Mouse (Mus musculus) forebrain, embryonic 13.5 days (tissue): Measurements from ENCODE around the gene Fbrsl1. TPM values are rescaled to one million over a fixed set of nuclear protein-coding genes. Genes with fewer than 3 reads are reported as not detected.

Experiments
- ATAC-seq: fragments of 200-750 bp; cut with Nextera tagmentation; 2 replicates; pipeline ENCODE4 v1.8.0; 2017
- H3K27ac ChIP-seq: fragments of 300-500 bp; sonication (generic); 2 replicates; pipeline ENCODE4 v1.5.1; 2015; ENCODE audit warnings: inconsistent platforms, mild to moderate bottlenecking, moderate library complexity
- H3K27me3 ChIP-seq: fragments of 300-500 bp; sonication (generic); 2 replicates; pipeline ENCODE4 v1.6.1; 2015; ENCODE audit warnings: mild to moderate bottlenecking, inconsistent platforms
- H3K36me3 ChIP-seq: fragments of 300-500 bp; sonication (generic); 2 replicates; pipeline ENCODE4 v1.6.1; 2015; ENCODE audit warnings: mild to moderate bottlenecking, inconsistent platforms; ENCODE audit not compliant: poor library complexity, severe bottlenecking
- H3K4me1 ChIP-seq: fragments of 300-500 bp; sonication (generic); 2 replicates; pipeline ENCODE4 v1.6.1; 2015; ENCODE audit warnings: inconsistent platforms
- H3K4me2 ChIP-seq: fragments of 300-500 bp; sonication (generic); 2 replicates; pipeline ENCODE4 v1.6.1; 2015; ENCODE audit warnings: inconsistent platforms, mild to moderate bottlenecking, moderate library complexity
- H3K4me3 ChIP-seq: fragments of 300-500 bp; sonication (generic); 2 replicates; pipeline ENCODE4 v1.5.1; 2015; ENCODE audit warnings: mild to moderate bottlenecking, inconsistent platforms
- H3K9ac ChIP-seq: fragments of 300-500 bp; sonication (generic); 2 replicates; pipeline ENCODE4 v1.6.1; 2015; ENCODE audit warnings: mild to moderate bottlenecking, inconsistent platforms
- H3K9me3 ChIP-seq: fragments of 300-500 bp; sonication (generic); replicated peaks from 2 replicates; pipeline ENCODE4 v1.6.1; 2016; ENCODE audit warnings: inconsistent platforms
- WGBS: fragments of 180-500 bp; shearing (Covaris S2); methylation state at CpG from one replicate; pipeline ENCODE4 v1.1.7; 2015; 5-methylcytosine and 5-hydroxymethylcytosine counted together
- polyA plus RNA-seq: library from polyadenylated mRNA; unstranded; fragments of >200 nt; fragmentation: Nextera tagmentation; extraction: Ambion mirVana; gene quantifications from 2 replicates; pipeline ENCODE4 v1.2.1, GENCODE M21; 2015

The Fbrsl1 gene
- 22.8 and 23.3 TPM in 2 replicates for polyA plus RNA-seq

DNA sequence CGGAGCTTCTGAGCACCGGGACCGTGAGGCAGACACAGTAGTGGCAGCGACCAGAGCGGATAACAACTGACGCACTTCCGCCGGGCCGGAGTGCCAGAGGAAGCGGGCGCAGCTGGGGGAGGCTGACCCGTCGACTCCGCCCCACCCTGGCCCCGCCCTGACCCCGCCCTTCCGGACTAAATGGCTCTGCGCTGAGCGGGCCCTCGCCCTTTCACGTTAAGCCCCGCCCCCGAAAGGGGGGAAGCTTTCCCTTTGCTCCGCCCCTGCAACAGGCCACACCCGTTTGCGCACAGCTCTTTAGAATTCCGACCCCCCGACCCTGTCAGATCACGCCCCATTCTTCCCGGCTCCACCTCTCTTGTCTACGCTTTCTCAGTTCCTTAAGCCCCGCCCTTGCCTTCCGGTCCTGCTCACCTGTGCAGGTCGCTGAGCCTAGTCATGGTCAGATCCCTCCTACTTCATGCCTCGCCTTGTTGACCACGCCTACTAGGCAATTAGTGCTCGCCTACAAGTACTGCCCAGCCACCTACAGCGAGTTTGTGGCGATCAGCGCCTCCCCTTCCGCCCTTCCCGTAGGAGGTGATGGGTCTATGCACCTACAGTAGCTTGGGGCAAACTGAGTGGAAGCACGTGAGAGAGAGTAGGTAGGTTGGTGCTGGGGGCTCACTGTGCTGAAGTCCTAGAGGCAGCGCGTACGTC is at the start of gene Fbrsl1:
Fbrsl1 (minus strand) TSS at position 68 of the 699 bp plus-strand sequence.
- Histone ChIP-seq H3K4me3 (peak within 1 kb of the TSS; percentile 96), H3K4me1 (peaks cover 30% of the 10 kb centered on the region), H3K36me3 (no peaks in the 10 kb centered on the region), H3K27ac (peak within 1 kb of the TSS; percentile 40), H3K9me3 (no peaks in the 10 kb centered on the region), H3K9ac (peak within 1 kb of the TSS; percentile 94), H3K4me2 (peak within 1 kb of the TSS; percentile 97), H3K27me3 (peaks cover 6% of the 10 kb centered on the region; the same call in 1 of the 2 replicates)
- peak; percentile 95 for ATAC-seq
- under 1% methylated on average over 38 of the region's 46 CpGs for WGBS

DNA sequence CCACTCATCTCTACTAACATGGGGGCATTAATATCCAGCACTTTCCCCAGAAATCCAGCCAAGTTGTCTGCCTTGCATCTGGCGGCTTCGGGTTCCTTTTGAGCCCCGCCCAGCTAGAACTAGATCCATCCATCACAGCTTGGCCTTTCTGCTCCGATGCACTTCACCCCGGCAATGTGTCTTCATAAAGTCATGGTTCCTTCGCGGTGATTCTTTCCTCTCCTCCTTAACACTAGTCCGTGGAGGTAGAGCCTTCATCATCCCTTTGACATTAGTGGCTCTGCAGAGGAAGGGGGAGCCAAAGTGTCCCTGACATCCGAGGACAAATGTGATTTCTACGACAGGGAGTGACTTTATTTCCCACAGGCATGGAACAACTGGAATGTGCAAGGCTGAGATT is 49.8 kb upstream of the Fbrsl1 start:
- Histone ChIP-seq H3K4me1 (peaks cover 17% of the 10 kb centered on the region), H3K27me3 (peaks cover 16% of the 10 kb centered on the region), H3K27ac (no peak overlapping the region), H3K4me2 (no peak overlapping the region), H3K9ac (no peak overlapping the region), H3K36me3 (no peaks in the 10 kb centered on the region), H3K4me3 (no peak overlapping the region), H3K9me3 (no peaks in the 10 kb centered on the region)
- ATAC-seq = no peak
- 80% methylated on average over 10 of the region's 10 CpGs for WGBS

DNA sequence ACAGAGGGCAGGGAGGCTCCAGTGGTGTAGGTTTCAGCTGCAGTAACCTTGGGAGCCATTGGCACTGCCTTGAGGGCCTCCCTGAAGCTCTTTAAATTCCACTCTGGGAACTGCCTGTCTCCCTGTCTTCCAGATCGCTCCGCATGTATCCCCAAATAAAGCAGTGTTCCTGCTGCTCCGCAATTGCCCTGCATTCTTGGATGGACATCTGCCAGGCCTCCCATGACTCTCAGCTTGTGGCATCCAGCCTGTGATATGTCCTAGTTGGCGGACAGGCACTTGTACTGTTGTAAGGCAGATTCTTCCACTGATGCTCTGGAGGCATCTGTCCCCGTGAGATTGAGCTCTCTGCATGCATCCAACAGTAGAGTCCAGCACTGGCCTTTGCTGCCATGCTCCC is 49.3 kb upstream of the Fbrsl1 start:
- Histone ChIP-seq H3K4me1 (peaks cover 17% of the 10 kb centered on the region), H3K27ac (no peak overlapping the region), H3K27me3 (peaks cover 16% of the 10 kb centered on the region), H3K4me3 (no peak overlapping the region), H3K36me3 (no peaks in the 10 kb centered on the region), H3K9me3 (no peaks in the 10 kb centered on the region), H3K9ac (no peak overlapping the region), H3K4me2 (no peak overlapping the region)
- WGBS = 80% methylated on average over 5 of the region's 5 CpGs
- ATAC-seq = no peak

DNA sequence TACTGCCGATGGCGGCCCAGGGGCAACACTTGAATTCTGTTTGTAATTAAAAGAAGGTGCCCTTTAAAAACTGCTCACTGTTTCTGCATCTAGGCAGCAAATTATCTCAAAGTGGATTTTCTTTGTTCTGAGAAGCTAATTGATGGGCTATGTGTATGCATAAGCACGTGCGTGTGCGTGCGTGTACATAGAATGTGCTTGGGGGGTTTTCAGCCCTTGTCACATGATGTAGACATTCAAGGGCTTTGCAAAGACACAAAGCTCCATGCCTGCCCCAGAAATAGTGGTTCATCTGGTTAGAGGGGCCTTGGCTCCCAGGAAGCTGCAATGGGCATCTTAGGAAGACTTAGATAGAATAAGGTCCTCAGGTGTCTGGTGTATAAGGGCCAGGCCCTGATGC is 46.7 kb upstream of the Fbrsl1 start:
- H3K4me2 ChIP-seq = no peak overlapping the region
- no peaks in the 10 kb centered on the region for H3K9me3 ChIP-seq
- peaks cover 22% of the 10 kb centered on the region for H3K27me3 ChIP-seq
- H3K4me1 ChIP-seq = peaks cover 13% of the 10 kb centered on the region
- 79% methylated on average over 6 of the region's 6 CpGs for WGBS
- no peak for ATAC-seq
- no peak overlapping the region for H3K27ac ChIP-seq
- H3K36me3 ChIP-seq = no peaks in the 10 kb centered on the region
- no peak overlapping the region for H3K4me3 ChIP-seq
- no peak overlapping the region for H3K9ac ChIP-seq

DNA sequence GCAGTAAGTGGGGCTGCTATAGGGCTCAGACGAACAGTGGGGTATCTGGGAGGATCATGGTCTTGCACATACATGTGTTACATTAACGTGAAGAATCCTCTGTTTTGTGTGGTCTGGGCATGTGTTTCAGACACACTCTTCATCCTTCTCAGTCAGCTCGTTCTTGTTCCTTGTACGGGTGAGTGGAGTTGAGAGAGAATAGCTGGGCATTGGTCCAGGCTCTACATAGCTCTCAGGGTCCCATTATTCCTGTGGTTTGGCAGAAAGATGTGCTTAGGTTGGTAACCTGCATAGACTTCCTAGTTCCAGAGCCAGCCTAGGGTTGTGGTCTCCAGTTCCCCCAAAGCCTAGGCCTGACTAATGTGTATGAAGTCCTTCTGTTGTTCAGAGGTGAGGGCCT is 46.1 kb upstream of the Fbrsl1 start:
- peaks cover 13% of the 10 kb centered on the region for H3K4me1 ChIP-seq
- no peaks in the 10 kb centered on the region for H3K36me3 ChIP-seq
- WGBS = 54% methylated on average over 4 of the region's 4 CpGs
- H3K4me2 ChIP-seq = 0 out of 2 replicates have a peak overlapping the region, but pooled peaks have one; percentile 2
- ATAC-seq = no peak
- H3K9ac ChIP-seq = 0 out of 2 replicates have a peak overlapping the region, but pooled peaks have one; percentile 22
- no peaks in the 10 kb centered on the region for H3K9me3 ChIP-seq
- H3K4me3 ChIP-seq = no peak overlapping the region
- peak overlapping the region; percentile 21; the same call in 1 of the 2 replicates for H3K27ac ChIP-seq
- peaks cover 24% of the 10 kb centered on the region for H3K27me3 ChIP-seq

DNA sequence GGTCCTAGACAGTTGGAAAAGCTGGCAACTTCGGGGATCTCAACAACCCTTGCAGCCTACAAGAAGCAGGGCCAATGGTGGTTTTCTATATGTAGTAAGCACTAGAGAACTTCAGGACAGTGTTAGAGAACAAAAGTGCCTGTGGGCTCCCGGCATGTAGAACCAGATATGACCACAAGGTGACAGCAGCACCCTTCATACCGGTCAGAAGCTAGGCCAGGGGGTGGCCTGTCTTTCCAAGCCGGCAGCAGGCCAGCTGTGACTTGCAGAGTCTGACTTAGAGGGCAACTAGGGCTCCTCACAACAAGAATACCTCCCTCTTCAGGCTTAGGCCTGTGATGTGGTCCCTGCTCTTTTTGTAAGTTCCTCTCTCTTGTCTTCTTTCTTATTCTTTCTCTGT is 45.5 kb upstream of the Fbrsl1 start:
- peaks cover 30% of the 10 kb centered on the region for H3K27me3 ChIP-seq
- H3K9ac ChIP-seq = peak overlapping the region; percentile 22; the same call in 1 of the 2 replicates
- H3K4me3 ChIP-seq = no peak overlapping the region
- peak; percentile 89 for ATAC-seq
- peaks cover 13% of the 10 kb centered on the region for H3K4me1 ChIP-seq
- H3K36me3 ChIP-seq = no peaks in the 10 kb centered on the region
- 6% methylated on average over 4 of the region's 4 CpGs for WGBS
- H3K9me3 ChIP-seq = no peaks in the 10 kb centered on the region
- no peak overlapping the region for H3K27ac ChIP-seq
- 0 out of 2 replicates have a peak overlapping the region, but pooled peaks have one; percentile 2 for H3K4me2 ChIP-seq

DNA sequence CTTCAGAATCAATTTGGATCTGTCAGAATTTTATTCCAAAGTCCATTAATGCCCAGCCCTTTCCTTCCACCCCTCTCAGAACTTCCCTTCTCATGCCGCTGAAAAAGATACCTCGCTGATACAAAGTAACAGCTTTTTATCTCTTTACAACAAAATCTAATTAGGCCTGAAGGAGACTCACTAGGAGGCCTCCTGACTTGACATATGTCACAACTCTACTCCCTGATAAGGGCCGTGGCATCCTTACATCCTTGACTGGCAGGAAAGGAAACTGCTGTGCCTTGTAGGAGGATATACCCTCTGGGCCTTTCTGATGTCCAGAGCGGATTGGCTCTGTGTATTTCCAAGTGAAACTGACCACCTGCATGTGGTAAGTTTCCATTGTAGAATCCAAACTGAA is 41.3 kb upstream of the Fbrsl1 start:
- Histone ChIP-seq H3K9ac (no peak overlapping the region), H3K4me1 (peaks cover 30% of the 10 kb centered on the region), H3K4me3 (no peak overlapping the region), H3K4me2 (no peak overlapping the region), H3K9me3 (no peaks in the 10 kb centered on the region), H3K27ac (no peak overlapping the region), H3K36me3 (no peaks in the 10 kb centered on the region), H3K27me3 (peaks cover 35% of the 10 kb centered on the region)
- WGBS = 55% methylated on average over 4 of the region's 4 CpGs
- no peak for ATAC-seq

DNA sequence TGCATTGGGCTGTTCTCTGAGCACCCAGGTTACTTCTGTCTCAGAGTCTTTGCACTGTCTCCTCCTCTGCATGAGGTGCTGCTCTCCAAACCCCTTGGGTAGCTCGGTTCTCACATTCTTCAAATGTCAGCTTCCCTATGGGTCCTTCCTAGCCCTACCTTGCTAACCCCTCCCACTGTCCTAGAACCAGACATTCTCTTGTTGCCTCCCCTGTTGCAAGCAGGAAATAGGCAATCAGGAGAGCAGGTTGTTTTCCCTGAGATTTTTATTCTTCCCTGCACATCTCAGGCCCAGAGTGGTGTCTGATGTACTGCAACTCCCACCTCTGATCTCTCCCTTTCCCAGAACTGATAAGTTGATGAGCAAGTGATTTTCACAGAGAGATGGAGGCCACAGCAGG is 39.6 kb upstream of the Fbrsl1 start:
- Histone ChIP-seq H3K9me3 (no peaks in the 10 kb centered on the region), H3K9ac (no peak overlapping the region), H3K4me3 (no peak overlapping the region), H3K4me1 (peaks cover 22% of the 10 kb centered on the region), H3K36me3 (no peaks in the 10 kb centered on the region), H3K27me3 (peaks cover 45% of the 10 kb centered on the region), H3K27ac (no peak overlapping the region), H3K4me2 (no peak overlapping the region)
- 67% methylated on average over 1 of the region's 1 CpGs for WGBS
- no peak for ATAC-seq

DNA sequence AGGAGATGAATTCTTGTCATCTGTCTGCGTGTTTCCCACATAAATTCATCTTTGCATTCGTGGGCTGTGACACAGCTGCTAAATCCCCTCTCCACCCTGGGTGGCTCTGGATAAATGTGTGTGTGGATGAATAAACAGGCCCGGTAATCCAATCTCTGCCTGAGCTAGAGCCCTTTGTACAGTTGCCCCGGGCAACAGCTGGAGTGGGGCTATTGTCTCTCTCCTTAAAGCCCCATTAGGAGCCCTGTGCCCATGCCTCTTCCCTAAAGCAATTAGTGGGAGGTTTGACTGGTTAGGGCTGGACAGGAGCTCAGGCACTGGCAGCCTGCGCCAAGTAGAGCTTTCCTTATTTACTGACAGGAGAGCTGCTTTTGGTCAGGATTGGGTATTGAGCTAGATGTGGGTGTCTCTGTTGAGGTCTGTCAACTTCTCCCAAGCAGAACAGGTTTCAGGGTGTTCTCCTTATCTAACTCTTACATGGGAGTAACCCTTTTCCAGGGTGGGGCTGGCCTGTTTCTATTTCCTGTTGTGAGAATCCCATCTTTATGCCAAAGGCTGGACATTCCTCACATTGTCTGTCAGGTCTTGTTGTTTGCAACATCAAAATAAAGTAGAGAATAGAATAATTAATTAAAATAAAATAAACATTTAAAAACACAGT is 38.5 kb upstream of the Fbrsl1 start:
- Histone ChIP-seq H3K27me3 (peaks cover 53% of the 10 kb centered on the region), H3K4me1 (peaks cover 22% of the 10 kb centered on the region), H3K36me3 (no peaks in the 10 kb centered on the region), H3K9ac (no peak overlapping the region; the same call in 1 of the 2 replicates), H3K4me2 (peak overlapping the region; percentile 20; the same call in 1 of the 2 replicates), H3K4me3 (no peak overlapping the region), H3K27ac (peak overlapping the region; percentile 66), H3K9me3 (no peaks in the 10 kb centered on the region)
- 0% methylated on average over 5 of the region's 5 CpGs for WGBS
- ATAC-seq = peak; percentile 93

DNA sequence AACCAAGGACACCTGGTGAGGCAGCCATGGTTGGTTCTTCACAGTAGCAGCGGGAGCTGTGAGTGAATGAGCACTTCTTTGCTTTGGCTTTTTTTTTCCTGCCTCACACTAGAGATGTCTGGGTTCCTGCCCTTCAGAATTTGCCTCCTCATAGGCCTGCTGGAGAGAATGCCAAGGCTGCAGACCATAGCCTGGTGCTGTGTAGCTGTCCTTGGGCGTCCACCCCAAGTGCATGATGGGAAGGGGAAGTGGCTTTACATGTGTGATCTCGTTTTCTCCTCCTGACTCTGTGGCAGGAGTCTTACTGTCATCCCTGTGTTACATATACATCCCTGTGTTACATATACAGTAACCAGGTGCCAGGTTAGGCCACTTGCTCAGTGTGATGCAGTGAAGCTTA is 36.4 kb upstream of the Fbrsl1 start:
- WGBS = 82% methylated on average over 3 of the region's 3 CpGs
- Histone ChIP-seq H3K9me3 (peaks cover 4% of the 10 kb centered on the region; the same call in 1 of the 2 replicates), H3K36me3 (no peaks in the 10 kb centered on the region), H3K4me2 (no peak overlapping the region), H3K27me3 (peaks cover 62% of the 10 kb centered on the region), H3K9ac (no peak overlapping the region), H3K4me3 (no peak overlapping the region), H3K27ac (no peak overlapping the region), H3K4me1 (peaks cover 22% of the 10 kb centered on the region)
- no peak for ATAC-seq

DNA sequence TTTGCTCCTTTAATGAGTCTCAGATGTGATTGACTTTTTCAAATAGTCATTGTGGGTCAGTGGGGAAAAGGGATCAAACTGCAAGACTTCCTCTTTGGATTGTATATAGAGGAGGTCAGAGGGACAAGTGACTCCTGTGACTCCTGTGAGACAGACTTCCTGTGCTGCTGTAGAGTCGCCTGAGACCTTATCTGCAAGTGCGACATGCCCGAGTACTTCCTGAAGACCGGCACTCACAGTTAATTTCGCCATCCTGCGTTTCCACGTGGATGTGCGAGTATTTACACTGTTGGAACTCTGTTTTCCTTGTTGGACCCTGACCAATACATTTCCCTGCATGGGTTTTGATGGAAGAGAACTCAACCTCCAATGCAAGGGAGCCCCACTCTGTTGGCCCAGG is 30.9 kb upstream of the Fbrsl1 start:
- Histone ChIP-seq H3K27me3 (peaks cover 38% of the 10 kb centered on the region), H3K9me3 (peaks cover 4% of the 10 kb centered on the region; the same call in 1 of the 2 replicates), H3K36me3 (no peaks in the 10 kb centered on the region), H3K4me1 (no peaks in the 10 kb centered on the region), H3K4me3 (no peak overlapping the region), H3K27ac (no peak overlapping the region), H3K4me2 (no peak overlapping the region), H3K9ac (no peak overlapping the region)
- 92% methylated on average over 8 of the region's 8 CpGs for WGBS
- ATAC-seq = no peak

DNA sequence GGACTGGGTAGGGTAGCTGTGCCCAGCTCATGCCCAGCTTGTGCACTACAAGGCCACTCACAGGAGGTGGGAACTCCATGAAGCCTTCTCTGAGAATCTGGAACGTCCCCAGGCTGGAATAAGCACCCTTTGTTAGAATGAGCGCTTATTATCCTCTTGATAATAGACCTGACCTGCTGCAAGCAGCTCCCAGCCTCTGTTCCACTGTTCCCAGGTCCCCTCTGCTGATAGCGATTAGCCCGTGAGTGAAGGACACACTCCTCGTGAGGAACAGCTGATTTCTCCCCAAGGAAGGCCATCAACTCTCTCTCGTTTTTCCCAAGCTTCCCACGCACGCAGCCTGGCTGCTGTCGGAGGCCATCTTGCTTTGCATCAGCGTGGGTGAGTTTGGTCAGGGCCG is 25.9 kb upstream of the Fbrsl1 start:
- Histone ChIP-seq H3K36me3 (no peaks in the 10 kb centered on the region), H3K4me1 (peaks cover 9% of the 10 kb centered on the region; the same call in 1 of the 2 replicates), H3K4me2 (no peak overlapping the region), H3K9ac (no peak overlapping the region), H3K27ac (no peak overlapping the region), H3K27me3 (peaks cover 9% of the 10 kb centered on the region; the same call in 1 of the 2 replicates), H3K4me3 (no peak overlapping the region), H3K9me3 (no peaks in the 10 kb centered on the region)
- no peak for ATAC-seq
- 66% methylated on average over 11 of the region's 11 CpGs for WGBS
